Mouse (Mus musculus): ENCODE data around the gene Myh6. TPM values are rescaled to one million over a fixed set of nuclear protein-coding genes. Genes with fewer than 3 reads are reported as not detected.
"Not testable (repeated sequence)": the region's sequence is repeated elsewhere in the genome, so short reads cannot be mapped to it uniquely, and the experiment has no call there.

Myh6 gene
- polyA plus RNA-seq, 1 experiment from 2014 or later: 1.8 TPM

DNA sequence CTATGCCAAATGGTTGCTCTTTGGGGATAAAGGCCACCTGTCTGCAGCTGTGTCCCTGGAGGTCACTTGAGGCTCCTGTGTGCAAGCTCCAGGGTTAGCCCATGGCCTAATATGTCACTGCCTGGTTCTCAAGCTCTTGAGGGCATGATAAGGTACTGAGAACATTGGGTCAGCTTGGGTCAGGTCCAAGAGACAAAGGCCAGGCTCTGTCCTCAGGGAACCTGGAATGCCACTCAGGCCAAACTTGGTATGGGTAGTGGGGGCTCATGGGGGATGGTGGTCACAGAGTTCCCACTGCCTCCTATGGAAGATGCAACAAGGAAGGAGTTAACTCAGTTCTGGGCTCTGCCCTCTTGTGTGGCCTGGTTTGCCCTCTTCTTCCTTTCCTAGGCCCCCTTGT, 1.6 kb upstream of the Myh6 start:
- Histone ChIP-seq H3K36me3 (no peaks in the 10 kb centered on the region), H3K27me3 (peaks cover 8% of the 10 kb centered on the region), H3K9ac (replicated peaks) (no peak overlapping the region), H3K4me2 (no peak overlapping the region), H3K4me3 (replicated peaks) (no peak overlapping the region), H3K9me3 (no peaks in the 10 kb centered on the region), H3K27ac (no peak overlapping the region), H3K4me1 (replicated peaks) (peaks cover 8% of the 10 kb centered on the region; the same call in 1 of the 2 replicates)
- no peak for ATAC-seq (ENCODE audit: insufficient number of reproducible peaks, insufficient read depth, low FRiP score, low TSS enrichment, low read depth)

DNA sequence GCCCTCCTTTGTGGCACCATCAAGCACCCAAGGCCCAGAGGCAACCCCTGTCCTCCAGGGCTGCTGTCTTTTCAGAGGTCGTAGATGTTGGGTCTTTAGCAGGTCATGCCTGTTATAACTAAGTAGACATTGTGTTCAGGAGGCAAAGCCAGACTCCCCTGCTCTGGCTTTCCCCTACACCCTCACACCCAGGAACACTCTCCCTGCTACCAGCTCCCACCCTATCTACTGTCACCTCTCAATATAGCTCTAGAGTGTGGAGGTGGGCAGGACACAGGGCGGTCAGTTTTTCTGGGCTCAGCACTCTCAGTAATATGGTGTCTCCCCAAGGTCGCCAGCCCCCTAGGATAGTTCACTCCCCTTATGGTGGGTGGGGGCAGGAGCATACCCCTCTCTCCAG, 1.1 kb upstream of the Myh6 start:
- H3K27ac ChIP-seq: no peak overlapping the region
- H3K9ac ChIP-seq (replicated peaks): no peak overlapping the region
- WGBS: 78% methylated on average over 3 of the region's 3 CpGs
- no peaks in the 10 kb centered on the region for H3K36me3 ChIP-seq
- H3K4me2 ChIP-seq: no peak overlapping the region
- H3K27me3 ChIP-seq: peaks cover 8% of the 10 kb centered on the region
- no peaks in the 10 kb centered on the region for H3K9me3 ChIP-seq
- H3K4me1 ChIP-seq (replicated peaks): peaks cover 8% of the 10 kb centered on the region; the same call in 1 of the 2 replicates
- H3K4me3 ChIP-seq (replicated peaks): no peak overlapping the region
- ATAC-seq (ENCODE audit: insufficient number of reproducible peaks, insufficient read depth, low FRiP score, low TSS enrichment, low read depth): no peak

DNA sequence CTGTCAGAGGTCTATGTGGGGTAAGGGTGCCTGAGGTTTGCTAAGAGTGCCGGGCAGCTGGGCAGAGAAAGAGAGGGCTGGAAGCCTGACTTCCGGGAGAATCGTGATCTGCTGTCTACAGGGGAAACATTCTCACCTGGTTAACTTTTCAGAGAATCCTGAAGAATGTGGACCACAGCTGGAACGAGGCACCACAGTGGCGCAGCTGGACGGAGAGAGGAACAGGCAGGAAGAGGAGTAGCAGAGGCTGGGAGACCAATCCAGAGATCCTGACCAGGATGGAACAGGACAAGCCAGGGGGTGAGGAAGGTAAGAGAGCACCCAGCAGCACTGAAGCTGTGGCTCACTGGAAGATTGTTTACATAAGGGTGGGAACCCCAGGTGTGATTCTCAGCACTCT, 1.1 kb downstream of the Myh6 start:
- Histone ChIP-seq H3K27ac (no peak overlapping the region), H3K9me3 (no peaks in the 10 kb centered on the region), H3K27me3 (peaks cover 12% of the 10 kb centered on the region), H3K36me3 (no peaks in the 10 kb centered on the region), H3K4me2 (no peak overlapping the region), H3K4me1 (replicated peaks) (peaks cover 8% of the 10 kb centered on the region; the same call in 1 of the 2 replicates), H3K9ac (replicated peaks) (no peak overlapping the region), H3K4me3 (replicated peaks) (no peak overlapping the region)
- ATAC-seq (ENCODE audit: insufficient number of reproducible peaks, insufficient read depth, low FRiP score, low TSS enrichment, low read depth): no peak
- WGBS: 51% methylated on average over 6 of the region's 6 CpGs

DNA sequence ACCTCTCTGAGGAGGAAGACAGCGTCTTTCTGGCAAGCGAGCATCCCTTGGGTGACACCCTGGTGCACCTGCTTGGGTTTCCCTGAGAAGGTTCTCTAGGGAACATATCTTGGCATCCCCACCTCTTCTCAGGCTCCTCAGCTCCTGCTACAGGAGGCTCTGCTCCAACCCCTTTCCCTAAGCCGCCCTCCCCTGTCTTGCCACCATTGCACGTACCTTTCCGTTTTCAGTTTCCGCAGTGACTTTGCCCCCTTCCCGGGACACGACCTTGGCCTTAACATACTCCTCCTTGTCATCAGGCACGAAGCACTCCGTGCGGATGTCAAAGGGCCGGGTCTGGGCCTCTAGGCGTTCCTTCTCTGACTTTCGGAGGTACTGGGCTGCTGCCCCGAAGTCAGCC, 1.7 kb downstream of the Myh6 start:
- H3K4me1 ChIP-seq (replicated peaks): peaks cover 8% of the 10 kb centered on the region; the same call in 1 of the 2 replicates
- H3K4me3 ChIP-seq (replicated peaks): no peak overlapping the region
- no peak for ATAC-seq (ENCODE audit: insufficient number of reproducible peaks, insufficient read depth, low FRiP score, low TSS enrichment, low read depth)
- H3K27me3 ChIP-seq: peaks cover 12% of the 10 kb centered on the region
- H3K9me3 ChIP-seq: no peaks in the 10 kb centered on the region
- 80% methylated on average over 15 of the region's 15 CpGs for WGBS
- no peak overlapping the region for H3K9ac ChIP-seq (replicated peaks)
- H3K4me2 ChIP-seq: no peak overlapping the region
- H3K36me3 ChIP-seq: no peaks in the 10 kb centered on the region
- no peak overlapping the region for H3K27ac ChIP-seq

DNA sequence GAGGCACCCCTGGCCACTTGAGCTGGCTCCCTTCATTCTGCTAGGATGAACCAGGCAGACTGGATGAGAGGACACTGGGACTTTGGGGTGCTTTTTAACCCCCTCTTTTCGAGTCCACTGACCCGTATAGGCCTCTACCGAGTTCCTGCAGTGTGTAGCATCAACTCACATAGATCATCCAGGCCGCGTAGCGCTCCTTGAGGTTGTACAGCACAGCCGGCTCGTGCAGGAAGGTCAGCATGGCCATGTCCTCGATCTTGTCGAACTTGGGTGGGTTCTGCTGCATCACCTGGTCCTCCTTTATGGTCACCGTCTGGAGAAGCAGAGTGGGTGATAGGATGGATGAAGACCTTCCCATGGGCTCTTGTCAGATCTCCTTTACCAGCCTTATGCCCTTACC, 3.0 kb downstream of the Myh6 start:
- H3K27me3 ChIP-seq: peaks cover 8% of the 10 kb centered on the region
- H3K4me3 ChIP-seq (replicated peaks): no peak overlapping the region
- H3K9ac ChIP-seq (replicated peaks): no peak overlapping the region
- peaks cover 8% of the 10 kb centered on the region; the same call in 1 of the 2 replicates for H3K4me1 ChIP-seq (replicated peaks)
- WGBS: 88% methylated on average over 11 of the region's 11 CpGs
- H3K4me2 ChIP-seq: no peak overlapping the region
- no peak overlapping the region for H3K27ac ChIP-seq
- H3K36me3 ChIP-seq: no peaks in the 10 kb centered on the region
- H3K9me3 ChIP-seq: no peaks in the 10 kb centered on the region
- no peak for ATAC-seq (ENCODE audit: insufficient number of reproducible peaks, insufficient read depth, low FRiP score, low TSS enrichment, low read depth)

DNA sequence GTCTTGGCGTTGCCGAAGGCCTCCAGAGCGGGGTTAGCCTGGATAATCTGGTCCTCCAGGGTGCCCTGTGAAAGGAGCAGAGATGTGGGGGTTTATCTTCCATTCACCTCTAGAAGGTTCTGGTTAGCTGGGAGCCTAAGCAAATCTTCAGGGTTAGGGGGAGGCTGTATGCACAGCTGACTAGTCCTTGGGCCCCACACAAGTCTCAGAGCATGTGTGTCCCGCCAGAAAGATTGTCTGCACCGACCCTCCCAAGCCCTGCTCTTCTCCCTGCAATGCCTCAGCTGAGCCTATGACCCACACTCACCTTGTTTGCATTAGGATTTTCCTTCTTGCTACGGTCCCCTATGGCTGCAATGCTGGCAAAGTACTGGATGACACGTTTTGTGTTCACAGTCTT, 4.0 kb downstream of the Myh6 start:
- Histone ChIP-seq H3K36me3 (no peaks in the 10 kb centered on the region), H3K9me3 (no peaks in the 10 kb centered on the region), H3K27me3 (peaks cover 8% of the 10 kb centered on the region), H3K4me2 (no peak overlapping the region), H3K4me3 (replicated peaks) (no peak overlapping the region), H3K4me1 (replicated peaks) (peaks cover 4% of the 10 kb centered on the region; the same call in 1 of the 2 replicates), H3K27ac (no peak overlapping the region), H3K9ac (replicated peaks) (no peak overlapping the region)
- 89% methylated on average over 7 of the region's 7 CpGs for WGBS
- no peak for ATAC-seq (ENCODE audit: insufficient number of reproducible peaks, insufficient read depth, low FRiP score, low TSS enrichment, low read depth)

DNA sequence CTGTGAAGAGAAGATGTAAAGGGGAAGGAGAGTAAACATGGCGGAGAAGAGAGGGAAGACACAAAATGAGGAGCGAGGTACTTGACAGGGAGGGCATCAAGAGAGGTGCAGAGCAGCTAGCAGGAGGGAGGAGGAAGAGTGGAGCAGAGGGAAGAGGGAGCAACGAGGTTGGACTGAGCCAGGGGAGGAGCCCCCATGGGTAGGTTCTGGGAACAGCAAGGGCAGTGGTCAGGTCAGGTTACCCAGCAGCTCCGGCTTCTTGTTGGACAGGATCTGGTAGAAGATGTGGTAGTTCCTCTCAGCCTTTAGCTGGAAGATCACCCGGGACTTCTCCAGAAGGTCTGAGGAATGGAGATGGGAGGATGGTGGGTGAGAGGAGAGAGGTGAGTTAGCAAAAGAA, 5.2 kb downstream of the Myh6 start:
- Histone ChIP-seq H3K4me2 (no peak overlapping the region), H3K9me3 (no peaks in the 10 kb centered on the region), H3K4me3 (replicated peaks) (no peak overlapping the region), H3K9ac (replicated peaks) (no peak overlapping the region), H3K27ac (no peak overlapping the region), H3K27me3 (peaks cover 8% of the 10 kb centered on the region; the same call in 1 of the 2 replicates), H3K4me1 (replicated peaks) (no peaks in the 10 kb centered on the region), H3K36me3 (no peaks in the 10 kb centered on the region)
- WGBS: 79% methylated on average over 5 of the region's 5 CpGs
- ATAC-seq (ENCODE audit: insufficient number of reproducible peaks, insufficient read depth, low FRiP score, low TSS enrichment, low read depth): no peak

DNA sequence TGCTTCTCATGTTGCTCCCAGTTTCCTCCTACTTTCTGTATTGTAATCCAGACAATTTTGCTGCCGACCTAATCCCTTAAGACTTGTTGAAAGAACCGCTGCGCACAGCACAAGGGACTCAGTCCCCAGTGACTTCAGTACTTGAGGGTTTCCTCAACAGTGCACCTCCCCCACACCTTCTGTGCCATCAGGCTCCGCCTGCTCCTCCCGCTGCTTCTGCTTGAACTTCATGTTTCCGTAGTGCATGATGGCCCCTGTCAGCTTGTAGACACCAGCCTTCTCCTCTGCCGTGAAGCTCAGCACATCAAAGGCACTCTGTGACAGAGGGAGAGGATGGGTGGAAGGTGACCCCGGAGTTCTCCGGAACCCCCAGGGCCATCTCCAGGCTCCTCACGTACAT, 6.0 kb downstream of the Myh6 start:
- H3K9ac ChIP-seq (replicated peaks): no peak overlapping the region
- peaks cover 8% of the 10 kb centered on the region; the same call in 1 of the 2 replicates for H3K27me3 ChIP-seq
- ATAC-seq (ENCODE audit: insufficient number of reproducible peaks, insufficient read depth, low FRiP score, low TSS enrichment, low read depth): no peak
- 71% methylated on average over 10 of the region's 10 CpGs for WGBS
- H3K36me3 ChIP-seq: no peaks in the 10 kb centered on the region
- no peak overlapping the region for H3K4me2 ChIP-seq
- H3K9me3 ChIP-seq: no peaks in the 10 kb centered on the region
- no peaks in the 10 kb centered on the region for H3K4me1 ChIP-seq (replicated peaks)
- no peak overlapping the region for H3K27ac ChIP-seq
- H3K4me3 ChIP-seq (replicated peaks): no peak overlapping the region

DNA sequence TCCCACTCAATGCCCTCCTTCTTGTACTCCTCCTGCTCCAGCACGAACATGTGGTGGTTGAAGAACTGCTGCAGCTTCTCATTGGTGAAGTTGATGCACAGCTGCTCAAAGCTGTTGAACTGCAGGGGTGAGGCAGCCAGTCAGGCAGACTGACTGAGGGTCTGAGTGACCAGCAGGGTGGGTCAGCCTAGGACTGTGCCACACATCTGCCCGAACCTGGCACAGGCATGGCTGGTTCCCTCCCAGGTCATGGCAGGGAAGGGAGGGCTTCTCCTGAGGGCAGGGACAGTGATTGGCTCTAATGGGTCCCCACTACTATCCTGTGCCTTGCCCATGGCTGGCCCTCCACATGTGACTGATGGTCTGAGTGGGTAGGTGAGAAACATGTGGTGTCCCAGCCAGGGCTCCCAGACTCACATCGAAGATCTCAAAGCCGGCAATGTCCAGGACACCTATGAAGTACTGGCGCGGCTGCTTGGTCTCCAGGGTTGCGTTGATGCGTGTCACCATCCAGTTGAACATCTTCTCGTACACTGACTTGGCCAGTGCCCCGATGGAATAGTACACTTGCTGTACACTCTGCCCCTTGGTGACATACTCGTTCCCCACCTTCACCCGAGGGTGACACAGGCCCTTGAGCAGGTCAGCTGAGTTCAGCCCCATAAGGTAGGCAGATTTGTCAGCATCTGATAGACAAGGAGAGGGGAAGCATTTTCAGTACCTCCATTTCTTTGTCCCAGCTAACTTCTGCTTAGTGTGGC, 6.7 kb downstream of the Myh6 start:
- H3K9ac ChIP-seq (replicated peaks); ATAC-seq (ENCODE audit: insufficient number of reproducible peaks, insufficient read depth, low FRiP score, low TSS enrichment, low read depth); H3K9me3 ChIP-seq; H3K4me2 ChIP-seq; H3K36me3 ChIP-seq; H3K27ac ChIP-seq; H3K27me3 ChIP-seq; H3K4me1 ChIP-seq (replicated peaks); H3K4me3 ChIP-seq (replicated peaks): not testable (repeated sequence)
- WGBS: 95% methylated on average over 12 of the region's 12 CpGs

DNA sequence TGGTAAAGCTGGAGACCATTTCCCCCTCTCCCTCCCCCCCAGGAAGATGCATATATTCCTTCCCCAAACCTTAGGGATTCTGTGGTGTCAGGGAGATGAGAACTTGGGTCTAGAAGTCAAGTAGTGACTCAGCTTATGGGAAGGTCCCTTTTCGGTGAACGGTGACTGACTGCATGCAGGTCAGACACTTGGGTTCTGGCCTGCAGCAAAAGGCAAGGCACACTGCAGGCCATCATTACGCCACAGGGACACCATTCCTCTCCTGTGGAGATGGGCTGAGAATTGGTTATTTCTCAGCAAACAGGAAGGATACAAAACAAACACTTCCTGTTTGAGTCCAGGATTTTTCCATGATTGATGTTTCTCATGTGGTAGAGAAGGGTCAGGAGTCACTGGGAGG, 7.5 kb downstream of the Myh6 start:
- 91% methylated on average over 3 of the region's 3 CpGs for WGBS
- Histone ChIP-seq H3K4me2 (no peak overlapping the region), H3K9ac (replicated peaks) (no peak overlapping the region), H3K27me3 (0 out of 2 replicates have a peak, but pooled peaks cover 4% of the 10 kb centered on the region), H3K36me3 (no peaks in the 10 kb centered on the region), H3K27ac (no peak overlapping the region), H3K4me3 (replicated peaks) (no peak overlapping the region), H3K4me1 (replicated peaks) (no peaks in the 10 kb centered on the region), H3K9me3 (no peaks in the 10 kb centered on the region)
- ATAC-seq (ENCODE audit: insufficient number of reproducible peaks, insufficient read depth, low FRiP score, low TSS enrichment, low read depth): no peak

DNA sequence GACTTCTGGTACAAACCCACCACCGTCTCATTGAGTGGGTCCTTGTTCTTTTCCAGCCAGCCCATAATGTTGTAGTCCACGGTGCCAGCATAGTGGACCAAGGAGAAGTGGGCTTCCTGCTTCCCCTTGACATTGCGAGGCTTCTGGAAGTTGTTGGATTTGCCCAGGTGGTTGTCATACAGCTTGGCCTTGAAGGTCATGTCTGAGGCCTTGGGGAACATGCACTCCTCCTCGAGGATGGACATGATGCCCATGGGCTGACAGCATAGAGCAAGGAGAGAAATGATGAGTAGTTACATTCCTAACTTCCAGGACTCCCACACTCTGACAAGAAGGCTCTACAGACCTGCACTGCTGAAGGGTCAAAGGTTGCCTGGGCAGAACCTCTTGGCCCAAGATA, 8.2 kb downstream of the Myh6 start:
- Histone ChIP-seq H3K4me1 (replicated peaks) (no peaks in the 10 kb centered on the region), H3K27ac (no peak overlapping the region), H3K4me3 (replicated peaks) (no peak overlapping the region), H3K36me3 (no peaks in the 10 kb centered on the region), H3K4me2 (no peak overlapping the region), H3K9me3 (no peaks in the 10 kb centered on the region), H3K27me3 (0 out of 2 replicates have a peak, but pooled peaks cover 4% of the 10 kb centered on the region), H3K9ac (replicated peaks) (no peak overlapping the region)
- 78% methylated on average over 4 of the region's 4 CpGs for WGBS
- ATAC-seq (ENCODE audit: insufficient number of reproducible peaks, insufficient read depth, low FRiP score, low TSS enrichment, low read depth): no peak

DNA sequence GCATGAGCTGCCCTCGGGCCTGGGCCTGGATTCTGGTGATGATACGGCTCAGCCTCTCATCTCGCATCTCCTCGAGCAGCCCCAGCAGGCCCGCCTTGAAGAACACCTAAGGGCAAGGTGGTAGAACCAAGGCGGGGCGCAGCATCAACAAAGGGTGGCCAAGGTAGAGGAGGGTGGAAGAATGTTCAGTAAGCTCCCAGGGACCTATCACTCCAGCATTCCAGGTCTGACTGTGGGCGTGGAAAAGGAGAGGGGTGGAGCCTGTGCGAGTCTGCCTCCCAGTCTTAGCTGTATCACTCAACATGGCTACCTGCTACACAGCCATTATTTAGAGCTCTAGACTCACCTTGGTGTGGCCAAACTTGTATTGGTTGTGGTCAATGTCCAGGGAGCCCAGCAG, 10.2 kb downstream of the Myh6 start:
- 82% methylated on average over 9 of the region's 9 CpGs for WGBS
- Histone ChIP-seq H3K9me3 (no peaks in the 10 kb centered on the region), H3K36me3 (no peaks in the 10 kb centered on the region), H3K4me2 (no peak overlapping the region), H3K9ac (replicated peaks) (no peak overlapping the region), H3K27ac (no peak overlapping the region), H3K4me3 (replicated peaks) (no peak overlapping the region), H3K4me1 (replicated peaks) (no peaks in the 10 kb centered on the region), H3K27me3 (0 out of 2 replicates have a peak, but pooled peaks cover 8% of the 10 kb centered on the region)
- no peak for ATAC-seq (ENCODE audit: insufficient number of reproducible peaks, insufficient read depth, low FRiP score, low TSS enrichment, low read depth)

All from limb, embryonic 12.5 days (tissue).